Mouse (Mus musculus) layer of hippocampus, postnatal 14 days (tissue): ENCODE measurements at regions not wholly inside any gene's neighbourhood (a gene's known extent, or its start where the extent isn't known, plus 50 kb on each side); places are given as distances from the start of the nearest gene placed in this dataset.
"Not testable (repeated sequence)": the region's sequence is repeated elsewhere in the genome, so short reads cannot be mapped to it uniquely, and the experiment has no call there.

ENCODE experiments used
- DNase-seq, 2 experiments: peaks; one replicate each; pipeline ENCODE4 v3.0.0; 2021 to 2022; ENCODE audit warnings: low spot score in 2 of 2, mixed read lengths in 1 of 2

DNA sequence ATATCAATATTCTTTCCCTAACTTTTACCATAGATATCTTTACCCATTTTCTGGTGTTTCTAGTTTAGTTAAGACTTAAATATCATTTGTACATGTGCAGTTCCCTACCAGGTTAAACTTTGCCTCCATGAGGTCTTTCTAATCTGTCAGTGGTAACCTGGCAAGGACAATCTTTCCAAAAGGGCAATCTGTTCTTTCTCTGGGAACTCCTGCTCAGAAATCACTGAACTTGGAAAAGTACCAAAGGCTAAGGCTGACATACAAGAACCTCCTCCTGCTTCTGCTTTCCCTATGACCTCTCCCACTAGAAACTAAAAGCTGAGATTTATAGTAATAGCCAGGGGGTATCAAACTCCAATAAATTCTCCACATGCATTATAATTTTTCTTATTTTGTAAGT lies 1102.4 kb upstream of the Ghitm start:
- no peak for DNase-seq

DNA sequence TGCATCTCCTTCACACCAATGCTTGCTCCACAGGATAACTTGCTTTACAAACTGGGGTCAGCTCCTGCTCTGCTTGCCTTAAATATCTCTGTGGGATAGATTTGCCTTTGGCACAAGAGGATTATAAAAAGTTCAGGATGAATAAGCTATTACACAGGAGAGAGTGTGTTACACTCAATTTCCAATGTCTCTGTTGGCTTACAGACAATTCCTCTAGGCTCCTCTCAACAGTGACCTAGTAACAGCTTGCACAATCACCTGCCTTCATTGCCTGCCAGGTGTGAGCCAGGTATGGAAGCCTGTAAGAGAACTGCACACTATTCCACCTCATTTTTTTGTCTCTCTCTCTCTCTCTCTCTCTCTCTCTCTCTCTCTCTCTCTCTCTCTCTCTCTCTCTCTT lies 1073.5 kb upstream of the Ghitm start:
- DNase-seq = no peak

DNA sequence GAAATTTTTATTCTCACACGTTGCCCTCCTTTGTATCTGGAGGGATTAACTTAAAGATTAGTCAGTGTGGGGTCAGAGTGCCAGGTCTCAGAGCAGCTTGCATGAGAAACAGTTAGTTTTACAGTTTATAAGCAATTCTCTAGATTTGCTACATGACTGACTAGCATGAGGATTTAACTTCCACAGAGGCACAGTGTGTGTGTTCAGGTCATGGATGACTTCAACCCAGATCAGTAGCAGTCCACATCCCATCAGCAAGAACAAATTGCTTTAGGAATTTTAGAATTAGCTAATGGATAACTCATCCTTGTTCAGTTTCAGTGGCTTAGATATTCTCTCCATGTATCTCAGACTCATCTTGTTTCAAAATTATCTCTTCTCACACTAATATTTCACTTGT lies 1056.7 kb upstream of the Ghitm start:
- DNase-seq = no peak

DNA sequence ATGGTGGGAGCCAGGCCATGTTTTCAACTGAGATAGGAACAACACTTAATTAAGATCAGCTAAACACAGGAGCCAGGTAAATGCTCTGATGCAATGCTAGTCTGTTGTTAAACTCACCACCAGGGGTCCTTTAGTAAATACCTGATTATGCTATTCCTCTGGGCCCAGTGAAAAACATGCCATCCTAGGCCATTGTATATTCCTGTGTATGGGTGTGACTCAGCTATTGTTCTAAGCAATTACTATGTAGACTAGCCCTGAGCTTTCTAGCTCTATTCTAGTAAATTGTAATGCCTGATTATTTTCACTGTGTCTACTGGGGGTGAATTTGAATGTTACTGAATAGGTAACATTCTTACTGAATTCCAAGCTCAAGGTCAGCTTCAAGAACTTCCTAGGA lies 1050.5 kb upstream of the Ghitm start:
- not testable (repeated sequence) for DNase-seq

DNA sequence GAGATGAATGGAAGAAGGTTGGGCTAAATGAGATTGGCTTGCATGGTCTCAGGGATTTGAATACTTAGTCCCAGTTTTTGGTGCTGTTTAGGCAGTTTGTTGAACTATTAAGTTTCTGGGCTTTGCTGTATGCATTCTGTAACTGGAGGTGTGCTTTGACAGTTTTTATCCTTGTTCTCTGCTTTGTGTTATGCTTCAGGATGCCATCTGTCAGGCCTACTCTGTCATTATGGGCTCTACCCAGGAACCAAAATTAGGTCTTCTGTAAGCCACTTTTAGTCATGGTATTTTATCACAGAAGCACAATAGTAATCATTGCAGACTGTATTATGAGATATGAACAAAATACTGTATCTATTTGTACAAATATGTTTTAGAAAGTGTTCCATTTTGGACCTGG lies 1017.8 kb upstream of the Ghitm start:
- DNase-seq = peak in 1 of 2 experiments; percentile 10

DNA sequence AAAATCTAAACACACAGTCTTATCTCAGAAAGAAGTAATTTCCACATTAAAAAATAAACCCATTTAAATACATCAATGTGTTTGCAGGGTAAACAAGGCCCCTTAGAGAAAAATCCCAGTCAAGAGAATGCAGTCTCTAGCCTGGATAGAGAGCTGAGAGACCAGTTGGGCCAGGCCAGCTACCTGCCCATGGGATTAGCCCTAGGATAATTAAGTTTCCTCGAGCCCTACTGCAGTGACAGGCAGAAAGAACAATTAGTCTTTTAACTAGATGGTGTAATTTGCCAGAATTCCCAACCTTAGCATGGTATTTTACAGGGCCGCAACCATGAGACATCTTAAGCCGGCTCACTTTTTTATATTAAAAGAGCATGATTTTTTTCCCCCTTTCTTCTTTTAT lies 995.6 kb upstream of the Ghitm start:
- DNase-seq = no peak
